ENCODE assay signal across 8 mouse cellular contexts in genomic region chr13:51847979-51848480, GRCm38 (mm10). TPM values are rescaled to one million over a fixed set of nuclear protein-coding genes. Genes with fewer than 3 reads are reported as not detected.
DNase-seq lines count a peak whose midpoint lies in the region; ATAC-seq and TF ChIP-seq lines count a peak whose summit lies in the region.

No protein-coding gene starts in this region.

- H3K4me1 ChIP-seq in ES-Bruce4 (ENCODE audit: control insufficient read depth, insufficient read depth, low read length), result no peaks in the 10 kb centered on the region
- peaks cover 41% of the 10 kb centered on the region for H3K4me1 ChIP-seq in forebrain, embryonic 16.5 days (replicated peaks; ENCODE audit: control insufficient read depth, insufficient read depth, low read length)
- peaks cover 26% of the 10 kb centered on the region for H3K4me1 ChIP-seq in lung, embryonic 14.5 days (ENCODE audit: insufficient read depth)

- H3K9me3 ChIP-seq in ES-Bruce4 (replicated peaks; ENCODE audit: control insufficient read depth, insufficient read depth, low read length, poor library complexity, severe bottlenecking), result no peaks in the 10 kb centered on the region
- H3K9me3 ChIP-seq in forebrain, embryonic 16.5 days (ENCODE audit: control insufficient read depth, low read length), result no peaks in the 10 kb centered on the region
- H3K9me3 ChIP-seq in lung, embryonic 14.5 days (ENCODE audit: low read depth, low read length), result no peaks in the 10 kb centered on the region

- TF ChIP-seq POLR2A in ES-Bruce4 (IDR thresholded peaks at IDR 0.05; ENCODE audit: insufficient read depth, low read length), result no peak

- no peak for TF ChIP-seq EP300 in ES-Bruce4 (IDR thresholded peaks at IDR 0.05; ENCODE audit: insufficient read depth, low read depth, low read length)

- ATAC-seq in forebrain, embryonic 16.5 days, result 0 out of 2 replicates have a peak, but pooled peaks have one; percentile 8
- peak; percentile 8; the same call in 1 of the 2 replicates for ATAC-seq in lung, embryonic 14.5 days (ENCODE audit: insufficient read depth)

- peak overlapping the region; percentile 93 for H3K4me2 ChIP-seq in forebrain, embryonic 16.5 days (ENCODE audit: low read length)
- peak overlapping the region; percentile 99 for H3K4me2 ChIP-seq in lung, embryonic 14.5 days

- peak overlapping the region; percentile 78 for H3K4me3 ChIP-seq in ES-Bruce4 (ENCODE audit: low read depth, low read length)
- peak overlapping the region; percentile 65 for H3K4me3 ChIP-seq in forebrain, embryonic 16.5 days (replicated peaks; ENCODE audit: low read length)
- H3K4me3 ChIP-seq in lung, embryonic 14.5 days (ENCODE audit: low read depth, low read length), result peak overlapping the region; percentile 68

- peak overlapping the region; percentile 36 for H3K9ac ChIP-seq in ES-Bruce4 (ENCODE audit: low read depth, poor library complexity, severe bottlenecking)
- peak overlapping the region; percentile 73 for H3K9ac ChIP-seq in forebrain, embryonic 16.5 days (replicated peaks; ENCODE audit: low read depth, low read length)
- peak overlapping the region; percentile 73 for H3K9ac ChIP-seq in lung, embryonic 14.5 days

- H3K36me3 ChIP-seq in ES-Bruce4 (ENCODE audit: control insufficient read depth, insufficient read depth, low read length, poor library complexity, severe bottlenecking), result no peaks in the 10 kb centered on the region
- H3K36me3 ChIP-seq in forebrain, embryonic 16.5 days (ENCODE audit: control insufficient read depth, insufficient read depth), result no peaks in the 10 kb centered on the region
- H3K36me3 ChIP-seq in lung, embryonic 14.5 days (ENCODE audit: insufficient read depth), result no peaks in the 10 kb centered on the region

- DNase-seq in cerebellum, adult 11-12 months, result peak; percentile 81
- peak; percentile 61 for DNase-seq in heart, postnatal 25 days (ENCODE audit: low spot score)
- peak; percentile 66 to 77 for DNase-seq in layer of hippocampus, adult 8-10 months (ENCODE audit: low spot score in 2 of 2)
- DNase-seq in lung, embryonic 14.5 days, result peak; percentile 85
- peak; percentile 45 for DNase-seq in ovary, adult 18-20 months (ENCODE audit: low spot score)
- DNase-seq in thymus, adult 18-20 months, result peak; percentile 72 to 73

- no peak overlapping the region for H3K27ac ChIP-seq in ES-Bruce4 (ENCODE audit: insufficient read depth, low read length)
- peak overlapping the region; percentile 97 for H3K27ac ChIP-seq in forebrain, embryonic 16.5 days (ENCODE audit: low read length)
- peak overlapping the region; percentile 89 for H3K27ac ChIP-seq in lung, embryonic 14.5 days (ENCODE audit: low read depth)

- H3K27me3 ChIP-seq in ES-Bruce4 (ENCODE audit: control insufficient read depth, insufficient read depth, low read length, poor library complexity, severe bottlenecking), result peaks cover 6% of the 10 kb centered on the region; the same call in 1 of the 2 replicates
- H3K27me3 ChIP-seq in forebrain, embryonic 16.5 days (replicated peaks; ENCODE audit: control insufficient read depth, insufficient read depth, low read length), result peaks cover 9% of the 10 kb centered on the region; the same call in 1 of the 2 replicates
- no peaks in the 10 kb centered on the region; the same call in 1 of the 2 replicates for H3K27me3 ChIP-seq in lung, embryonic 14.5 days (ENCODE audit: insufficient read depth, low read length)

- TF ChIP-seq CTCF in ES-Bruce4 (IDR thresholded peaks at IDR 0.05; ENCODE audit: low read depth, low read length), result peak; percentile 40
- TF ChIP-seq CTCF in lung, embryonic 14.5 days (IDR thresholded peaks at IDR 0.05; ENCODE audit: low read depth), result peak; percentile 72

- under 1% methylated on average over 31 of the region's 31 CpGs for WGBS in forebrain, embryonic 16.5 days
- under 1% methylated on average over 31 of the region's 31 CpGs for WGBS in lung, embryonic 14.5 days

- intact Hi-C loops in heart, postnatal 25 days (cut with DNase I), result loop anchor here (2.0 to 5.0 kb wide), 6 partner anchors 34 to 231 kb away; no protein-coding TSS in a partner anchor

RNA-seq across cellular contexts. Expression of gene Gadd45g, which starts 1.6 kb away (rescaled TPM):
- polyA plus RNA-seq in ES-Bruce4 (2011; ENCODE audit: insufficient read depth, insufficient read length, low read depth, missing spikeins), result 6.4 and 9.6 TPM in 2 replicates
- 119 and 122 TPM in 2 replicates for polyA plus RNA-seq in forebrain, embryonic 16.5 days (2015; fragmentation: Nextera tagmentation; extraction: Ambion mirVana)
- 10 to 100 TPM; 11.6 to 21.6 TPM for total RNA-seq in heart, postnatal 25 days (2021)
- total RNA-seq in layer of hippocampus, adult 8-10 months (2022), result 10 to 100 TPM; 14.6 to 28.2 (median 17.2) TPM
- polyA plus RNA-seq in lung, embryonic 14.5 days (2014; fragmentation: Nextera tagmentation; extraction: Ambion mirVana), result 26.1 and 27.2 TPM in 2 replicates

RNA-seq across cellular contexts. Expression of gene Sema4d, which starts 54.5 kb away (rescaled TPM):
- 22.9 and 24.6 TPM in 2 replicates for polyA plus RNA-seq in ES-Bruce4 (2011; ENCODE audit: insufficient read depth, insufficient read length, low read depth, missing spikeins)
- 20.8 and 24.6 TPM in 2 replicates for polyA plus RNA-seq in forebrain, embryonic 16.5 days (2015; fragmentation: Nextera tagmentation; extraction: Ambion mirVana)
- 10 to 100 TPM; 61.6 to 70.0 TPM for total RNA-seq in heart, postnatal 25 days (2021)
- total RNA-seq in layer of hippocampus, adult 8-10 months (2022), result 10 to 100 TPM; 79.8 to 99.9 (median 95.4) TPM
- 12.0 and 12.3 TPM in 2 replicates for polyA plus RNA-seq in lung, embryonic 14.5 days (2014; fragmentation: Nextera tagmentation; extraction: Ambion mirVana)
